Mouse (Mus musculus) c-Kit-positive CD71-positive TER-119-negative erythroid progenitor cells, embryonic 14.5 days (primary cell): Measurements from ENCODE around the gene Foxo4.

ENCODE experiments used
- DNase-seq: peaks from one replicate; pipeline ENCODE4 v3.0.0-alpha.2; 2013; ENCODE audit warnings: low read depth

The Foxo4 gene

GRCm38 (mm10) chrX:101253952-101254729 is at the start of gene Foxo4:
TSS of gene Foxo4 (plus strand) at chrX:101254528.
- peak; percentile 83 for DNase-seq

GRCm38 (mm10) chrX:101221834-101222795 is 32.2 kb upstream of the Foxo4 start, which contains the start of gene Snx12:
TSS of gene Snx12 (minus strand) at chrX:101222563.
- peak; percentile 70 for DNase-seq

DNA sequence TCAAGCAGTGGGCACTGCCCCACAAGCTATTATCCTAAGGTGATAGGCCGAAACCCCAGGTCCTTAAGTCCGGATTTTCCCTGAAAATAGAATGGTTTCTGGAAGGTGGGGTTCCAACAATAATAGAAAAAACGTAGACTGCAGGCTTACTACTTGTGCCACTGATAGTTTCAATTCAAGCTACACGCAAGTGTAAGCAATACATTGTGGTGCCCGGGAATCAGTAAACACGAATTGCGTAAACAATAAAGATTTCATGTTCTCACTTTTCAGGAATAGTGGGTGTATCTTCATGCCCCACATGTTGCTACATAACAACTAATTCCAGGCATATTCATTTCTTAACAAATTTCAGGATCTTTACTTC is 31.5 kb upstream of the Foxo4 start:
- DNase-seq = no peak

- no peak for DNase-seq
Observed at GRCm38 (mm10) chrX:101245011-101245410, 9.3 kb upstream of the Foxo4 start.

GRCm38 (mm10) chrX:101254740-101255139 is 412 bp downstream of the Foxo4 start:
- no peak for DNase-seq

DNA sequence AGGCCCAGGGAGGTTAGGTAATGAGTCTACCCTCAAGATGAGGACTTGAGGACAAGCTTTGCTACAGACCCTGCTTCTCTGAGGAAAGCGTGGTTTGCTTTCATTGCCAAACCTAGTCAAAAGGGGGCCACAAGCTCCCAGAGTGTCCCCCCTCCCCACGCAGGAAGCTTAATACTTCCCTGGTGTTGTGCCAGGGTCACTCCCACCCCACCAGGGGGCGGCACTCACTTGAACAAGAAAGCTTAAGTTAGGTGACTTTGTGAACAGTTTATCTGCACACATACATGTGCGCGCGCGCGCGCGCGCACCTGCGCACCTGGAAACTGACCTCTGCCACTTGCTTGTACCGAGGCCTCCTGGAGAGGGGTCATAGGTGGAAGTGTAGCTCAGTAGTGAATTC is 2.3 kb downstream of the Foxo4 start:
- DNase-seq = no peak

DNA sequence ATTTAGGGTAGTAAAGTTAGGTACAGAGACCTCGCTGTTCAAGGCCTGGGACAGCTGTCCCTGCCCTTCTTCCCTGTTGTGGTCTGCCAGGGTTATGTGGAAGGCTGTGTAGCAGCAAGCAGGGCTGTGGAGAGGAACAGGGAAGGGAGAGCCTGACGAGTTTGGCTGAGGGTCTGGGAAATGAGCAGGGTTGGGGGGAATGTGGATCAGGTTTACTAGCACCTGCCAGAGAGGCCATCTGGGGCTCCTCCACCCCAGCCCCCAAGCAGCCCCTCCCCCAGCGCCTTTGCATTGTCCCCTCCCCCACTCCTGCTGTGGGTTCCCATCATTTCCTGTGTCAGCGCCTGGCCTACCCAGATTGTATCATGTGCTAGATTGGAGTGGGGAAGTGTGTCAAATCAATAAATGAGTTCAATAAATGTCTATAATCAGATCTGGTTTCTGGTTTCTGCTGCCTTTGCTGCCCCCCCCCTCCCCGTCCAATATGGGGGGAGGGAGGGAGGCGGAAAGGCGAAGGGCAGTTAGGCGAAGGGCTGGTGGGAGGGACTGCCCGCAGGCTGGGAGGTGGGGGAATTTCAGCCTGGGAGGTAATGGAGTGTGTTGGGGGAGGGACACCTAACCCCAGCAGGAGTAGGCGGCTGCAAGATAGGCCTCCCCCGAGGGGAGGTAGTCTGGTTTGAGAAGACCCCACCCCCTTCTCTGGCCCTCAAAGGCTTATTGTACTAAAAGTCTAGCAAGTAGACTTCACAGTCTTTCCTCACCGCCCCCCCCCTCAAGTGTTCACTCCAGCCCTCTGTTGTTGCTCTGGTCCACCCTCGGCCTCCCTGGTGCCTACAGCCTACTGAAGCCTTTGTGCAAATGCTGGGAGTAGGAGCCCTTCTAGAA is 6.4 kb downstream of the Foxo4 start:
- DNase-seq = no peak

GRCm38 (mm10) chrX:101263892-101264291 is 9.6 kb downstream of the Foxo4 start, which contains the start of gene Gm614:
TSS of gene Gm614 (minus strand) at chrX:101263992.
- no peak for DNase-seq

DNA sequence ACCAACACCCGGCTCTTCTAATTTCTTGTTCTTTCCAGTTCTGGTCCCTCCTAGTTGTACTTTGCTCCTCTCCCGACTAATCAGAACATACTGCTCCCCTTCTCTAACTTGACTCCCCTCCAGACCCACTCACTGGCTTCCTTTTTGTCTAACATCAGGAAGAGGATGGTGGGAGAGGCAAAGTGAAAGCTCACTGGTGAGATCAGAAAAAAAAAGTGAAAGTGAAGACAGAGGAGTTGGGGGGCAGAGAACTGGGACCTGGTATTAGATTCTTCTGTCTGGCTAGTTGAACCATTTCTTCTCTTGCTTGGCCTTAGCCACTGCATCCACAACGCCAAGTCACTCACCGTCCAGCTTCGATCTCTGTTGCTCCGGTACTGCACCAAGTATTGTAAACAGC is 12.3 kb downstream of the Foxo4 start:
- DNase-seq = no peak

- no peak for DNase-seq
Observed at GRCm38 (mm10) chrX:101268025-101268754, 13.9 kb downstream of the Foxo4 start, which contains the start of gene Il2rg. TSS of gene Il2rg (minus strand) at chrX:101268255.

- no peak for DNase-seq
Observed at GRCm38 (mm10) chrX:101268755-101269124, 14.4 kb downstream of the Foxo4 start, which contains the start of gene Gm20489. TSS of gene Gm20489 (minus strand) at chrX:101269023.

DNA sequence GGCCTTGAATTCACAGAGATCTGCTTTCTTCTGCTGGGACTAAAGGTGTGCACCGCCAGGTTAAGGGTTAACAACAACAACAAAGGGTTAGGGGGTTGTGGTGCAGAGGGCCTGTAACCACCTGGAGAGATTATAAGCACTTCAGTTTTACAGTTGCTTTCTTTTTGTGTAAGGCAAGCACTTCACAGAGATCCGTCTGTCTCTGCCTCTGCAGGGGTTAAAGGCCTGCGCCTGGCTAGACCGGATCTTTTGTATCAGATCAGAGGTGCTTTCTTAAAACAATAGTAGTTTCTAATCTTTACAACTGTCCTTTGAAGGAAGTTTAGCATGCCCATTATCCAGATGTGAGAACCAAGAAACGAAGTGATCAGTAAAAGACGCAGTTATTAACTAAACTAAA is 19.1 kb downstream of the Foxo4 start:
- no peak for DNase-seq

GRCm38 (mm10) chrX:101273875-101274738 is 19.8 kb downstream of the Foxo4 start, which contains the start of gene Med12:
TSS of gene Med12 (plus strand) at chrX:101274030.
- peak; percentile 79 for DNase-seq

DNA sequence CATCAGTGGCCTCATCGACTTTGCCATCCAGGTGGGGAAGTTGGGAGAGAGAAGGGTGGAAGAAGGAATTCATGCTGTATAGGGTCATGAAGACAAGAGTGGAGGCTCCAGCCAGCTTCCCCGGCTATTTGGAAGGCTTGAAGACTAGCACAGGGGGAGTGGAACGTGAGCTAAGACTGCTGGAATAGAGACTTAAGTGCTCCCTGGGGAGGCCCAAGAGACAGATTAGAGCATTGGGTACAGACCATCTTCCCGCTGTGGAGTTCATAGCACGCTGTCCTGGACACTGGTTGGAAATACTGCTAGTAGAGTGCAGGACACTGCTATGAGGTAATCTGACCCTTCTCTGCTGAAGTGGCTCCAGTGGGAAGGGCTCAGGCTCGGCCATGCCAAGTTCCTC is 28.5 kb downstream of the Foxo4 start:
- no peak for DNase-seq

DNA sequence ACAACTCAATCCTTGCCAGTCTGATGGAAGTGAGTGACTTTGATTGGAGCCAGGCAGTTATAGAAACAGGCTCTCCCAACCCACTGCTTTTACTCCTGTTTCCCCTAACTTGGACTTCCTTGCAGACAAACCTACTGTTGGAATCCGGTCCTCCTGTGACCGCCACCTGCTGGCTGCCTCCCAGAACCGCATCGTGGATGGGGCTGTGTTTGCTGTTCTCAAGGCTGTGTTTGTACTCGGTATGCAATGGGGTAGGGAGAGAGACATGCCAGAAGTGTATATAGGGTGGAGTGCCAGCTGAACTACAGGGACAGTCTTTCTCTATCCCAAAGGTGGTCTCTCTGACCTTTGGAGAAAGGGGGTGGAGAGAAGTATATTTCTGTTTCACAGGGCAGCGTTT is 31.2 kb downstream of the Foxo4 start:
- peak; percentile 41 for DNase-seq

DNA sequence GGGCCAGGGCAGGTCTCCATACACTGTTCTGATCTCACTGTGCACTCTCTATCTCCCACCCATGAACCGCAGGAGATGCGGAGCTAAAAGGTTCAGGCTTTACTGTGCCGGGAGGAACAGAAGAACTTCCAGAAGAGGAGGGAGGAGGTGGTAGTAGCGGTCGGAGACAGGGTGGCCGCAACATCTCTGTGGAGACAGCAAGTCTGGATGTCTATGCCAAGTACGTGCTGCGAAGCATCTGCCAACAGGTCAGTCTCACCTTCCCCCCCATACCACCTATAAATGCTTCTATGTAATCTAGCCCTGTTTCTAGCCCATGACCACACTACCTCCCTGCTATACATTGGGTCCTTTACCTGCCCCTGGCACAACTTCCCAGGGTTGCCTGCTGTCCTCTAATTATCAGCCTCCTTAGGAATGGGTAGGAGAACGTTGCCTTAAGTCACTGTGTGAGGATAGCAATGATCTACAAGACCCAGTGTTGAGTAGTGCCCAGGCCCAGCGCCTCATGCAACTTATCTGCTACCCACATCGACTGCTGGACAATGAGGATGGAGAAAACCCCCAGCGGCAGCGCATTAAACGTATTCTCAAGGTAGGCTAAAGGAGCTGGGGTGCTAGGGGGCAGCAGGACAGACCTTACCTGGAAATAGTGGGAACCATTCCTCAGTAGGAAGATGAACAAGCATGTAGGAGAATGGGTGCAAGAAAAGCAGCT is 31.8 kb downstream of the Foxo4 start:
- no peak for DNase-seq

DNA sequence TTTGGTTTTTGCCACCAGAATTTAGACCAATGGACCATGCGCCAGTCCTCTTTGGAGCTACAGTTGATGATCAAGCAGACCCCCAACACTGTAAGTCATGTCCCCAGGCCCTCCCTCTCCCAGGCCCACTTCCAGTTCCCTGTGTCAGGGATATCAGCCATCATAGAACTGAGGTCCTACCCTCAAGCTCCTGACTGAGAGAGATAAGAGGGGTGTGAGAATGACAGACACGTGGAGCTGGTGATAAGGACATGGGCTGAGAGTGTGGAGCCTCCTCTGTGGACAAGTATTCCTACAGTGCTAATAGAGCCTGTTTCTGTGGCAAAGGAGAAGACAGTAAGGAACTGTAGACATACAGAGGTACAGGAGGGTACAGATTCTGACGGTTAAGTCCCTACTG is 33.2 kb downstream of the Foxo4 start:
- peak; percentile 63 for DNase-seq

GRCm38 (mm10) chrX:101288432-101288831 is 34.1 kb downstream of the Foxo4 start:
- DNase-seq = no peak

GRCm38 (mm10) chrX:101289037-101289436 is 34.7 kb downstream of the Foxo4 start:
- no peak for DNase-seq
